Mouse (Mus musculus) ES-Bruce4 (cell line): ENCODE results near the gene Tmem164. TPM values are rescaled to one million over a fixed set of nuclear protein-coding genes. Genes with fewer than 3 reads are reported as not detected.

Experiments
- H3K27ac ChIP-seq: 2 replicates; pipeline ENCODE4 v1.5.1; 2012; ENCODE audit warnings: low read length, inconsistent platforms; ENCODE audit not compliant: insufficient read depth
- H3K27me3 ChIP-seq: 2 replicates; pipeline ENCODE4 v1.6.1; 2012; ENCODE audit warnings: mild to moderate bottlenecking, low read length, inconsistent platforms; ENCODE audit not compliant: control insufficient read depth, poor library complexity, insufficient read depth, severe bottlenecking
- H3K36me3 ChIP-seq: 2 replicates; pipeline ENCODE4 v1.6.1; 2012; ENCODE audit warnings: inconsistent platforms, mild to moderate bottlenecking, low read length, moderate library complexity; ENCODE audit not compliant: control insufficient read depth, poor library complexity, insufficient read depth, severe bottlenecking
- H3K4me1 ChIP-seq: one replicate; pipeline ENCODE4 v1.8.1; 2011; ENCODE audit warnings: low read length; ENCODE audit not compliant: control insufficient read depth, insufficient read depth
- H3K4me3 ChIP-seq: 2 replicates; pipeline ENCODE4 v1.5.1; 2011; ENCODE audit warnings: low read depth, mild to moderate bottlenecking, low read length
- H3K9ac ChIP-seq: 2 replicates; pipeline ENCODE4 v1.6.1; 2012; ENCODE audit warnings: low read depth, mild to moderate bottlenecking, inconsistent platforms; ENCODE audit not compliant: poor library complexity, severe bottlenecking
- H3K9me3 ChIP-seq: replicated peaks from 2 replicates; pipeline ENCODE4 v1.6.1; 2012; ENCODE audit warnings: mild to moderate bottlenecking, low read length, inconsistent platforms; ENCODE audit not compliant: control insufficient read depth, poor library complexity, insufficient read depth, severe bottlenecking
- CTCF ChIP-seq: IDR thresholded peaks from one replicate; pipeline ENCODE4 v1.8.1; 2011; ENCODE audit warnings: low read depth, low read length
- EP300 ChIP-seq: IDR thresholded peaks from 2 replicates; pipeline ENCODE4 v1.6.1; 2011; ENCODE audit warnings: low read depth, low read length; ENCODE audit not compliant: insufficient read depth
- POLR2A ChIP-seq: IDR thresholded peaks from one replicate; pipeline ENCODE4 v1.8.1; 2011; ENCODE audit warnings: low read length; ENCODE audit not compliant: insufficient read depth
- polyA plus RNA-seq: library from polyadenylated mRNA; stranded (reverse); fragments of >200 nt; gene quantifications from 2 replicates; pipeline ENCODE4 v1.2.4, GENCODE M21; 2011; ENCODE audit warnings: low read depth; ENCODE audit not compliant: missing spikeins, insufficient read depth, insufficient read length

Tmem164 gene
- polyA plus RNA-seq, 1 experiment, result 15.5 TPM

GRCm38 (mm10) chrX:142684674-142685073 lies 3.5 kb downstream of the Tmem164 start:
- H3K27ac ChIP-seq, result no peak overlapping the region
- no peak overlapping the region for H3K4me3 ChIP-seq
- no peaks in the 10 kb centered on the region for H3K27me3 ChIP-seq

GRCm38 (mm10) chrX:142685676-142686075 lies 4.5 kb downstream of the Tmem164 start:
- H3K9ac ChIP-seq, result no peak overlapping the region
- H3K27me3 ChIP-seq, result no peaks in the 10 kb centered on the region
- peaks cover 3% of the 10 kb centered on the region for H3K4me1 ChIP-seq
- TF ChIP-seq EP300 (no peak), CTCF (no peak)
- no peak overlapping the region for H3K27ac ChIP-seq
- H3K36me3 ChIP-seq, result no peaks in the 10 kb centered on the region
- no peak overlapping the region for H3K4me3 ChIP-seq
- H3K9me3 ChIP-seq, result no peaks in the 10 kb centered on the region

More at GRCm38 (mm10) chrX:142684674-142685073, 3.5 kb downstream of the Tmem164 start:
- peaks cover 3% of the 10 kb centered on the region for H3K4me1 ChIP-seq
- no peaks in the 10 kb centered on the region for H3K36me3 ChIP-seq
- TF ChIP-seq CTCF, result no peak
- no peak for TF ChIP-seq POLR2A
- TF ChIP-seq EP300, result no peak
- no peaks in the 10 kb centered on the region for H3K9me3 ChIP-seq
- H3K9ac ChIP-seq, result no peak overlapping the region

- H3K27me3 ChIP-seq, result no peaks in the 10 kb centered on the region
- H3K27ac ChIP-seq, result no peak overlapping the region
- H3K4me3 ChIP-seq, result no peak overlapping the region
- no peak overlapping the region for H3K9ac ChIP-seq
- H3K9me3 ChIP-seq, result no peaks in the 10 kb centered on the region
- H3K36me3 ChIP-seq, result no peaks in the 10 kb centered on the region
- TF ChIP-seq CTCF (no peak), EP300 (no peak), POLR2A (no peak)
- peaks cover 3% of the 10 kb centered on the region for H3K4me1 ChIP-seq
Observed at GRCm38 (mm10) chrX:142688509-142688908, 7.3 kb downstream of the Tmem164 start.

- H3K9me3 ChIP-seq, result no peaks in the 10 kb centered on the region
- H3K9ac ChIP-seq, result no peak overlapping the region
- no peaks in the 10 kb centered on the region for H3K4me1 ChIP-seq
- H3K27ac ChIP-seq, result no peak overlapping the region
- no peaks in the 10 kb centered on the region for H3K27me3 ChIP-seq
- H3K36me3 ChIP-seq, result no peaks in the 10 kb centered on the region
- TF ChIP-seq EP300, result no peak
- no peak for TF ChIP-seq CTCF
- no peak for TF ChIP-seq POLR2A
- H3K4me3 ChIP-seq, result no peak overlapping the region
Observed at GRCm38 (mm10) chrX:142693256-142693655, 12.1 kb downstream of the Tmem164 start.

GRCm38 (mm10) chrX:142694338-142694737 lies 13.1 kb downstream of the Tmem164 start:
- no peak for TF ChIP-seq CTCF
- TF ChIP-seq POLR2A, result no peak
- TF ChIP-seq EP300, result no peak
- Histone ChIP-seq H3K27me3 (no peaks in the 10 kb centered on the region), H3K9me3 (no peaks in the 10 kb centered on the region), H3K4me1 (no peaks in the 10 kb centered on the region), H3K36me3 (no peaks in the 10 kb centered on the region), H3K9ac (no peak overlapping the region), H3K27ac (no peak overlapping the region), H3K4me3 (no peak overlapping the region)

GRCm38 (mm10) chrX:142694856-142695255 lies 13.7 kb downstream of the Tmem164 start:
- Histone ChIP-seq H3K4me3 (no peak overlapping the region), H3K9ac (no peak overlapping the region), H3K36me3 (no peaks in the 10 kb centered on the region), H3K27ac (no peak overlapping the region), H3K4me1 (no peaks in the 10 kb centered on the region), H3K27me3 (no peaks in the 10 kb centered on the region), H3K9me3 (no peaks in the 10 kb centered on the region)
- TF ChIP-seq POLR2A (no peak), EP300 (no peak), CTCF (no peak)
